Mouse (Mus musculus) kidney, adult 9 months (tissue): ENCODE data around the gene Ephb1.

Experiments used
- DNase-seq: peaks from one replicate; pipeline ENCODE4 v3.0.0; 2022

Ephb1 gene

DNA sequence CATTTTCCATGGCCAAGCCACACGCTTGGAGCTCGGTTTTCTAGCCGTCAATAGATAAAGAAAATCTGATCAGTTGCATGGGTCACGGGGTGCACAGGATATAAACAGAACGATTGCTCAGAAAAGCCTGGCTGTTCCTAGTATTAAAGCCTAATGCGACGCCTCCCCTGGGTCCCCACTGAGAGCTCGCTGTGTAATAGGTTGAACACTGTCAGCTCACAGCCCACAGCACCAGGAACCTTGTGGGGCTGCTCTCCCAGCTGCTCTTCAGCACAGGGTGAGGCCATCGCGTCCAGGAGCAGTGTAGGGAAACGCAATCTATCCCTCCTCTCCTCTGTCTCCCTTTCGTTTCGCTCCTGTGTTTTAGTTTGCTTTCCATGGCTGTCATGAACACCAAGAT lies 50.6 kb downstream of the Ephb1 start:
- DNase-seq: no peak

DNA sequence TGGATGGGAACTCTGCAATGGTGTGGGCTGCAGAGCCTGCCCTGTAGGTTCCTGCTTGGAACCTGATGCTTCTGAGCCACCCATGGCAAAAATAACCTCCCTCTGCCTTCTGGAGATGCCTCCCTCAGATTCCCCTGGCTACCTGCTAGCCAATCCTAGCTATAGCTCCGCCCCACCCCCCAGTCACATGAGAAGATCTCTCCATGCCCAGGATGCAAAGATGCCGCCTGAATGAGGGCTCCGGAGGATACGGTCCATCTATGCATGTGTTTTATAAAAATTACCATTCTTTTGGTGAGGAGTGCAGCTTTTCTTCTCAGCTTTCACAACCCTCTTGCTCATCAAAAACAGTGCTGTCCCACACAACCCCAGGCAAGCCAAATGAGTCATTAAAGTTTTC lies 53.5 kb downstream of the Ephb1 start:
- no peak for DNase-seq

DNA sequence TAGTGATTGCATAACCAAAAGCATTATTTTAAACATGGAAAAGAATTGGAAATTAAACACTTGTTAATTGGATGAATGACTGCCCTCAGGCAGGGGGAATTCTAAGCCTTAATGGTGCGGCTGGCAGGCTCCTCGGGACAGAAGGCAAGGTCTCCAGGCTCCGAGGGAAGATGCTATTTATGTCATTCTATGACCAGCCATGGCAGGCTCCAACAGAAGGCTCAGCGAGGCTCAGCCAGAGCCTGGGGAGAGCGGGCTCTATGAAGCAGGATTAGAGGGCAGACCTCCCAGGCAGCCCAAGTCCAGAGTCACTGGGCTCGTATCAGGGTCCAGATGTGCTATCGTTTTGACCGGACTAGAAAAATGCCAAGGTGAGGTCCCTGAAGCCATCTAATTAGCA lies 55.8 kb downstream of the Ephb1 start:
- no peak for DNase-seq

DNA sequence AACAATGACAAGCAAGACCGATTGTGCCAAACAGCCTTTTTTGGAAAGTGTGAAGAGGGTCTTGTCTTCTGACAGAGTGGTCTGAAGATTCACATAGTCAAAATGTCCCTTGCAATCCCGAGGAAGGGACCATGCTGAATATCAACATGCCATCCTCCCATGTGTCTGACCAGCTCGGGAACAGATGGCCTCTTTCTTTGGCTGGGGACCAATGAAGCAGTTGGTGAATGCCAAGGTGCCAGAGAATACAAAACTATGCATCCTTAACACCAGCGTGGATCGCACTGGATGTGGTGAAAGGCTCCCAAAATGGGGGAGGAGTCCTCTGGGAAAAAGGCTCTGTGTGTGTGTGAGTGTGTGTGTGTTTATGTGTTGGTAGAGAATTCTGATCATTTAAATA lies 56.5 kb downstream of the Ephb1 start:
- no peak for DNase-seq

DNA sequence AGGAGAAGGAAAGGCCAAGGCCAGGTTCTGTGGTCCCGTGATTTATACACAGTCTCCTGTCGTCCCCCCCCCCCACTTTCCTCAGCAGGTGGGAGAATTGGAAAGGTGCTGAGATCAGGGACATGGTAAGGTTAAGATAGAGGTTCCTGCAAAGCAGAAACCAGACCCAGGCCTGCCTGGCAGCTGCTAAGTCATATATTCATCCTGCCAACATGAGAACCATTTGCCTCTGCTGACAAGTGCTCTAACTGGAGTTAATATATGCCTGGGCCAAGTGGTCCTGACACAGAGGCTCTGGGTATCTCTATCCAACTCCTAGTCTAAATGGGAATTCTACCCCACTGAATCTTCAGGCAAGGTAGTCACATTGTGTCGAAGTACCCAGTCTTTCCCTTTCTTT lies 57.3 kb downstream of the Ephb1 start:
- DNase-seq: no peak

DNA sequence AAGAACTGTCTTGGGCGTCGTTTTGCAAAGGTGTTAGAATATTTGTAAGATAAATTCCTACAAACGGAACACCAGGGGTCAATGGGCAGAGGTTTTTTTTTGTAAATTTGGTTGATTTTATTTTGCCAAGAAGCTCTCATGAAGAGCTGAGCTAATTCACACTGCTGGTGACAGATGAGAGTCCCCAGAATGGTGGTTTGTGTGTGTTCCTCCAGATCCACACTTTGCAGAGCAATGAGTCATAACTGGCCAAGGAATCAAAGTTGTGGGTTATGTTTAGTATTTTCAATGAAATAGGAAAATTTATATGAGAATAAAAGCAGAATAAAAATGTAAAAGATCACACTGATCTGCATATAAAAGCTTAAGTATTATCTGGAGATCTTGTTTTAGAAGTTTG lies 60.9 kb downstream of the Ephb1 start:
- no peak for DNase-seq

DNA sequence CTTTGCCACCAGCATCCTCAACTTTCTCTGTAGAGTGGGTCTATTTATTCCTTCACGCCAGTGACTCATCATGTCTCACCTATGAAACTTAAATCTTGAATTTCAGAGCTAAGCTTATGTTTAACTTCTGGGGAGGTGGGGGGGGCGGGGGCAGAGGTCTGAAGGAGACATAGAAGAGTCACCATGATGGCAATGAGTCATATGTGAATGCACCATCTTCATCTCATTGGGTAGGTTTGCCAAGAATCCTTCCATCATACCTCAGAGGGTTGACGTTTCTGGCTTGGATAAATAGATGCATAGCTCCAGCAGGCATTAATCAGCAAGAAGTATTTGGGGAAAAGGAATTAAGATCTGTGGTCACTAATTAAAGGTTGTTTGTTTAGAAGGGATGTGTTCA lies 63.3 kb downstream of the Ephb1 start:
- DNase-seq: no peak

DNA sequence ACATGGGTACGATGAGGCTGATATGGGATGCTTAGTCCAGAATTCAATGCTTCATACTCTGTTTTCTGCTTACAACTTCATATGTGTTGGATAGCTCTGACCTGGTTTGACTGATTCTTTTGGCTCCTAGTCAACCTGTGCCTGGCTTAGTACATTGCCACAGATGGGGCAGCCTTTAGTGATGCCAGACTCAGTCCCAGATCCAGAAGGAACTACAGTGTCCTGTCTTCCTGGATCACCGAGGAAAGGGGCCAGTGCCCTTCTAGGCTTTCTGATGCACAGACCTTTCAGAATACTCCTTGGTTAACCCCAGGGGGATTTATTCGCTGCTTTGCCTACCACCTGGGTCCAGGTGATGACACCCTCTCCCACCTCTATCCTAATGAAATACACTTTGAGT lies 66.1 kb downstream of the Ephb1 start:
- no peak for DNase-seq

DNA sequence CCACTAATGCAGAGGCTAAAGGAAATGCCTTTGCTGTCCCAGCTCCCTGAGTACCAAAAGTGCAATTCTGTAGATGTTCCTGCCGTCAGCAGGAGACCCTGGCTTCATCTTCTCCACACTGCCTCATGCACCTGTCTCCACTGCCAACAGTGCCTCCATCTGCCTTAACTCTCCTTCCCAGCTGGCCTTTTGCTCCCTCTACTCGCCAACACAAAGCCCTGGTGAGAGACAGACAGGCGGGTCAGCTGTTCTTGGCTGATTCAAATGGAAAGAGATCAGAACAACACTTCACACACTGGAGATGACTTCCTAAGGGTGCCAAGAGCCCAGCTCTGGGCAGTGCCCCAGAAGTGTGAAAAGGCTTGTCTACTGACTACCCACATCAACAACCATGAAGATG lies 78.6 kb downstream of the Ephb1 start:
- DNase-seq: no peak

DNA sequence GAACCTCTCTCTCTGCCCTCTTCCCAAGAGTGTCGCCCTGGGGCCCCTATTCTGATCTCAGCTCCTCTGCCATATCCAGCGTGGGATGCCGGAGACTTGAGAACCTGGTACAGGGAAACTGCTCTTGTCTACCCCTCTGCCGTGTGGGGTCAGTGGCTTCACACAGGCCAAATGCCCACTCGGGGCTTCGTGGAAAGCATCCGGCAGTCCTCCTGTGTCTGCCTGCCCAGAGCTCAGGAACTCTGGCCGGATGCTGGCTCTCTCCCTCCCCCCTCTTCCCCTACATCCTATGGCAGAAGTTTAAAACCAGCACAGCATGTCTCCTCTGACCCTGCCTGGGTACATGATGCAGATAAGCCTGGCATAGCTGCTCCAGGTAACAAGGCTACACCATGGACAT lies 80.5 kb downstream of the Ephb1 start:
- no peak for DNase-seq

DNA sequence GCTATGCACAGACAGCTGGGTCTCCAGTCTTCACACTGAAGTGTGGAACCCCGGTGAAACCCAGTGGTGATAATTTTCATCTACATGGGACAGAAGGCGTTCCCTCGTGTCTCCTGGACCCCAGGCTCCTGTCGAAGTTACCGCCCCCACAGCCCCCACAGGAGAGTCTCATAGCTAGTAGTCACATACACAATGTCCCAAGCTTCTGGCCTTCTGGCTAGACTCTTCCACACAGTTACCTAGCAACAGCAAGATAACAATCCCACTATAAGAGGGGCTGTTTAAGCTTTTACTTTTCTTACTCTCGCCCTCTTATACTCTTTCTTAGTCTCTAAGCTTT lies 81.1 kb downstream of the Ephb1 start:
- no peak for DNase-seq

DNA sequence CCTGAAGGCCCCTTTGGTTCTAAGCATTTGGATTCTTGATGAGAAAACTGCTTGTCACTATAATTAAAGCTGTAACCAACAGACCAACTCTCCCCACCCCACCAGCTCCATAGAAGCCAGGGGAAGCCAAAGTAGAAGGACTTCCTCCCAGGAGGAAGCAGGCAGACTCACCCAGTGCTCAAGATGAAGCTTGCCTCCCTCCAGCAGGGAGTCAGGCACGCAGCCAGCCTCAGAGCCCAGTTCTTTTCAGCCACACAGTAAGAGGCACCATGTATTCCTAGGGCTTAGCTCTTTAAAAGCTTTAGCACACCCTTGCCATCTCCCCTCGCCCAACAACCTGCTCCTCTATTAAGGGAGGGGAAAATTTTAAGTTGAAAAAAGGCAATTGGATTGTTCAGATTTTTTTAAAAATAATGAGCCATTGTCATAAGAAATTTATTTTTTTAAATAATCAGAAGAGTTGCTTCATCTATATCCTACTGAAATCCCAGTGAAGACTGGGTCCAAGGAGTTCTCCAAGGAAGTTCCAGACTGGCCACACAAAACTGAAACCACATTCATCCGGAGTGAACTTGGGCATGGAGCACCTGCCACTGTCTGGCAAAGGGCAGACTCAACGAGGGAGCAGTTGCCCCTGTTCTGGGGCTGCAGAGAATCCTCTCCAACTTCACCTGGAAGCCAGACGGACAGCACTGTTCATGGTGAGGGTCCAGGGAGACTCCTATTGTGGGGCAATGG lies 81.6 kb downstream of the Ephb1 start:
- DNase-seq: peak; percentile 4

DNA sequence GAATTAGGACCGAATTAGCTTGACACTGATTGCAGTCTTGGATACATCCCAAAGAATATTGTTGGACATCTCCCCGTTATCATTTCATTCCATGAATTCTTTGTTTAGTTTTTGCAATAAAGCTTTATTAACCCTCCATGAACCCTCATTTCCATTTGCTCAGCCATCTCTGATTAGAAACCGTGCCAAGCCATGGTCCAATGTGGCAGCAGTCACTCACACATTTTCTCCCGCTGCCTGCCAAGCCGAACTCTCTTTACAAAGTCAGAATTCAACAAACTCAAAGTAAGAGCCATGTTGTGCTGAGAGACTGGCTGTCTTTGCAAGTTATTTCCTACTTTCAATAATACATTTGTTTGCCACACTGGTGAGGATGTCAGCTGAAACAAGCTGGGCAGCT lies 84.0 kb downstream of the Ephb1 start:
- DNase-seq: no peak

DNA sequence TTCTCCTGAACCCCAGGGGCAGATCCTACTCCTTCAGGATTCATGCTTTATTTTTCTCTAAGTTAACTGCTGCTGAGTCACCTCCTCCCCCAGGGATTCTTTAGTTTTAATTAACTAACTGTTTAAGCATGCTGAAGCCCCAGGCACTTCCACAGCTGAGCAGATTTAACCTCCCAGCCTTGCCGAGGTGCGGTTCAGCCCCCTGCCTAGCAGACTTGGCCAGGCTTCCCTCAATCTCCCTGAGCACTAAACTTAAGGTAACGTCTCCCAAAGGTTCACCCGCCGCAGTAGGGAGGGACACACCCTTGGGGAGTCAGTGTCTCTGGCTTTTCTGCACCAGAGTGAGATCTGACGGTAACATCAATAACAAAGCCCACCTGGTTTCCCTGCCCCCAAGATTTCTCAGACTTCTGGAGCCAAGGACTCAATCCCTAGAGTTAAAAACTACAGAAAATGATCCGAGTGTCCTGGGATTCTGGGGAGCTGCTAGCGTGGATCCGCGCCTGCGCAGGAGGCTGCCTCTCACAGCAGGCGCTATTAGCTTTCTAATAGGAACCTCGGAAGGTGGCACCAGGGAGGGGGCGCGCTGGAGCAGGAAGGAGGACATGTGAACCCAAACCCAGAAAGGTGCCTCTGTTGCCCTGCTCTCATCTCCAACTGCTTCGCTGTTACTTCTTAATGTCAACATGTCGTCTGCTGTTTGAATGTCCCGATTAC lies 87.0 kb downstream of the Ephb1 start:
- peak; percentile 16 for DNase-seq

DNA sequence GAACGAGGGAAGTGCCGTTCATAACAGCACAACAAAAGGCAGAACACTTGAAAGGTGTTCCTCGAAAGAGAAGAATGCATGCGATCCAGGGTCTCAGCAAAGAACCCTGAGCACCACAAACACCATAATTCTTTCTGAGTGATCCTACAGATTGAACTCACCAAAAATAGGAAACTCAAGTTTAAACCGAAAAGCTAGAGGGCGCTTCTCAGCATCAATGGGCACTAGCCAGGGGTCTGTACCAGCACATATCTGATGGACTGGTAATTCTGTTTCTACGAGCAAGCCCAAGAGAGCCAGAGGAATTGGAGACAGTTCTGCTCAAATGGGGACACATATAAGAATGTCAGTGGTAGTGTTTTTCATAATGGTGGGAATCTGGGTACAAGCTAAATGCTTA lies 90.7 kb downstream of the Ephb1 start:
- DNase-seq: no peak

DNA sequence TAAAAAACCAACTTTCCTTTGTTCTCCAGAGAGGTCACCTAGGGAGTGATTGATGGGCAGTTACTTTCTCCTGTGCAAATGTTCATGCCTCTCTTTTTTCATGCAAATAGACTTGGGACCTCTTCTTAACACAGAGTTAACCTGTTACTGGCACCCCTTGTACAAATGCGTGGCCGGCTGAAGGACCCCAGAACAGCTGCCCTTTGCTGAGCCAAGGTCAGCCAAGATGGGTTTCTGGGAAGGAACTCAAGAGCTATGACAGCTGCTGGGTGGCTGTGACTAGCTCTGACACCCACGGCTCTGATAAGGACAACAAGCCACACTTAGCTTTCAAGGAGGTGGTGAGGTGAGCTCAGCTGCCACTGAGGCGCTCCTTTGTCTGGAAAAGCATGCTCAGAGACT lies 92.4 kb downstream of the Ephb1 start:
- DNase-seq: no peak

DNA sequence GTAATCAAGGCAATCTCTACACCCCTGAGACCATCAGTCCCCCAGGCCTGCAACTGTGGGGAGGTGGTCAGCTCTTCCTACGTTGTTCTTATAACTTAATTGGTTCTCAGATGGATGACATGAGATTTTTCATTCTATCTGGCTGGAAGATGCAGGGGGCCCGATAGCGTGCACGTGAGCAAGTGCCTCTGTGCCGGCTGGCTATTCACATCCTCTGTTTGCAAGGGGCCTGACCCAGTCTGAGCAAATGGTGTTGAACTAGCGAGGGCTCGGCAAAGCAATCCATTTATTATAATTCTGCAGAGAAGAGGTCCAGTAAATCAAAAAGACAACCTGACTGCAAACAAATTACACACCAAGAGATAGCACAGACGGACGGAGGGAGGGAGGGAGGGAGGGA lies 93.0 kb downstream of the Ephb1 start:
- DNase-seq: no peak

DNA sequence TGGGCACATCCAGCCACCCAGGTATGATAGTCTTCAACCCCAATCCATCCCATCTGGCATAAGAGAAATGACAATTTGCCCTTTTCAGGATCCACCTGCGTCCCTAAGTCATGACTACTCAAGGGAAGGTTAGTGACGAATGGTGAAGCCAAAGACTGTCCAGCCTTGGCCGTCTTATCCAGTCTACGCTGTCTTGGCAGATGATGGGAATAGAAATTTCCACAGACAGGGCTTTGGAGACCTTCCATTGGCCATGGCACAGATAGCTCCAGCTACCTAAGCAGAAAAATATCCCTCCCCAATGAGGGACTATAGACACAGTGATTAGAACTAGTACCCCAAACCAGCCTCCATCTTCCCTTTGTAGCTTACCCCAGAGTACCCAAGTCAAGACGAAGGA lies 98.1 kb downstream of the Ephb1 start:
- DNase-seq: no peak

DNA sequence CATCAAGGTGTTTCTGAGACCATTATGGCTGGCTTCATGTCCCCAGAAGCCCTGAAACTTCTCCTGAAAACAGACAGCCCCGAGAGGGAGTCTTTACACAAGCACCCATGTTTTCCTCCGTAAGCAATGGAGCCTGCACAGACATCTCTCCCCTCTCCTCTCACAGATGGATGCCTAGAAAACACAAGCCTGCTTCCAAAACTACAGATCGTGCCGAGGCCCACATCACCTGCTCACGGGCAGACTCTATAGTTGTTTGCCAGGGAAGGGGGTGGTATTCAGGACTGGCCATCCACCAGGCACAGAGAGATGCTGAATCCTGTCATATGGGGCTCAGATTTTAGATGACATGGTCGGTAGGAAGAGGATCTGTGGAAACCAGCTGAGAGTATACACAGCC lies 98.7 kb downstream of the Ephb1 start:
- no peak for DNase-seq

DNA sequence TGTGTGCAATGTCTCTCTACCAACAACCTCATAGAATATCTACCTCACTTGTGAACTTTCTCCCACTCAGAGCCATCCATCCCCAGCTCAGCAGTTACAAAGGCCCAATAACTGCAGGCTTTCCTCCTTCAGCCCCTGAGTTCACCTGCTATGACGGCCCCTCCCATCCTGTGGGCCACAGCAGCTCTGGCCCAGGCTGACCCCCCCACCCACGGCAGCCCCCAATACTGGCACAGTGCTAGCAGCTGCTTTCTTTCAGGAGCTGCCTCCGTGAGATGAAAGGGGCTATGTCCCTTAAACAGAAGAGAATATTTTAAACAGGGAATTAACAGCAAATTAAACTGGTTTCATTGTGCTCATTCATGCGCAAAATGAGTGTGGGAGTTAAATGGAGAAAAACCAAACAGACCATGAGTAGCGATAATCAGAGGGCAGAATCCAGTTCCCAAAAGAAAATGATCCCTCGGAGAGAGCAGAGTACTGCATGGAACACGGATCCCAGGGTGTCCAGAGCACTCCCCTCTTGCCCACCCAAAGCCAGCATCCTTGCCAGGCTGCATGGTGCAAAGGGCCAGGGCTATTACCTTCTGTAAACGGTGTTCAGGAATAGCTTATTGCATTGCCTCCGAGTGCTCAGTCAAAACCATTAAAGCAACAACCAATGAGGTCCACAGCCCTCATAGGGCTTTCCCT lies 105.2 kb downstream of the Ephb1 start:
- no peak for DNase-seq

DNA sequence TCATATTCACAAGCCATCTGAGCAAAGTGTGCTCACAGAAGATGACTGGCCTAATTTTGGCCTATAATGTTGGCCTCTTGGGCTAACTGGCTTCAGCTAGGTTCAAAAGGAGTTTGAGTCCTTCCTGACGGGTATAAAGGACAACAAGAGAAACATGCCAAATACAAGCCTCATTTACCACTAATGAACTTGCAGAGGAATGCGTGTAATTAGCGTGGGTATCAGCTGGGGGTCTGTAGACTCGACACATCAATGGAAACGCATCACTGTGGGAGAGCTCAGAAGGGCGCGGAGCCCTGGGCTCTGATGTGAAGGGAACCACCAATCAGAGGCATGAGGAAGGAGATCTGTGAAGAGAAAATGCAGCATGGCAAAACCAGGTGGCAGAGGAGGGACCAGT lies 108.9 kb downstream of the Ephb1 start:
- no peak for DNase-seq

DNA sequence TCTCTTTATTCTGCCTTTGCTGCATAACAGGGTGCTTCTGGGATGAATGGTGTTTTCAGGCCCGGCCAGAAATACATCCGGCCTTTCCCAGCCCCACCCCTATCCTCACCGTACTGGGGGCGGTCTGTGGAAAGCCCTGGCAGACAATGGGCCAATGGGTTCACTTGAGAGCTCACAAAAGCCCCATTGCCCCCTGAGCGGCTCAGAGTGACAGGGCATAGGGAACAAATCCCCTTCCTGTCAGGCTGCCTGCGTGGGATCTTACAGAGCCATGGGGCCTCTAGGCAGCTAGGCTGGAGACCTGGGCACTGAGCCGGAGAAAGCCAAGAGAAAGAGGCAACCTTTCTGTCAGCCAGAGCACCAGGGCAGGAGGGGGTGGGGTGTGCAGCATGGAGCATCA lies 111.2 kb downstream of the Ephb1 start:
- no peak for DNase-seq

DNA sequence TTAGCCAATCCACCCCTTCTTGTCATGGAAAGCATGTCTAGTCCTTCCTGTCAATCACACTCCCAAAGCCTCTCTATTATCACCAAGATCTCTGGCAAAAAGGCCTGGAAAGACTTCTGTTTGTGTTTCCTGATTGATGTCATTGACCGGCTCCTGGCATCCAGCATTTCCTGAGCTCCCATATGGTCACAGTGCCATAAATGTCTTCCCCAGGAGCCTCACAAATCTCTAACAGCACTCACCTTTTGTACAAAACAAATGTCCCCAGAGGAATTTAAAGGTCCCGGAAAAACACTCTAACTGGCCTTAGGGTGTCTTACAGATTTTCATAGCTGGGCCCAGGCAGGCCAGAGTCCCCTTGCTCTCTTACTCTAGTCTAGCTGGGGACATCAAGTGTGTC lies 112.9 kb downstream of the Ephb1 start:
- DNase-seq: peak; percentile 6

DNA sequence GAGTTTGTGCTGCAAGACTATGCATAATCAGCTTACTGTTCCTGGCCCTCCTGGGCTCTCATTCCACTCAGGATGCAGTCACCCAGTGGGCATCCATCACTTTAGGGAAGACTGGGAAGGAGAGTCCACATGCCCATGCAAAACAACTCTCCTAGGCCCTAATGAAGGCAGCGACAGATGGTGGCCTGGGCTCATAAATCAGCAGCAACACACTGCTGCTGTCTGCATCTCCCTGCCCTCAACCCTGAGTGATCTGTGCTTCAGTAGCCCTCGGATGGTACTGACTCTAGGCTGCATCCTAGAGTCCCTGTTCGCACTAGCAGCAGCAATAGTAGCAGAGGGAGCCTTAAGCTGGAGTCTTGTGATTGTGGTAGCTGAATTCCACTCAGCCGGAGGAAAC lies 114.3 kb downstream of the Ephb1 start:
- no peak for DNase-seq
